Mouse (Mus musculus) heart, embryonic 10.5 days (tissue): ENCODE data around the gene Gdf11. TPM values are rescaled to one million over a fixed set of nuclear protein-coding genes. Genes with fewer than 3 reads are reported as not detected.
A peak's percentile ranks its signal among the peaks of the same experiment; 100 is the strongest.

Experiments
- DNase-seq: peaks from one replicate; pipeline ENCODE4 v3.0.0-alpha.2; 2017; ENCODE audit warnings: low spot score
- H3K27ac ChIP-seq: fragments of 300-500 bp; sonication (generic); 2 replicates; pipeline ENCODE4 v1.5.1; 2016; ENCODE audit warnings: mild to moderate bottlenecking
- H3K27me3 ChIP-seq: fragments of 300-500 bp; sonication (generic); 2 replicates; pipeline ENCODE4 v1.6.1; 2016; ENCODE audit warnings: mild to moderate bottlenecking; ENCODE audit not compliant: poor library complexity, insufficient read depth, severe bottlenecking
- H3K36me3 ChIP-seq: fragments of 300-500 bp; sonication (generic); 2 replicates; pipeline ENCODE4 v1.6.1; 2016; ENCODE audit warnings: mild to moderate bottlenecking, moderate library complexity
- H3K4me1 ChIP-seq: fragments of 300-500 bp; sonication (generic); 2 replicates; pipeline ENCODE4 v1.6.1; 2016; ENCODE audit warnings: mild to moderate bottlenecking
- H3K4me3 ChIP-seq: fragments of 300-500 bp; sonication (generic); 2 replicates; pipeline ENCODE4 v1.5.1; 2016; ENCODE audit warnings: mild to moderate bottlenecking, moderate library complexity
- H3K9me3 ChIP-seq: fragments of 300-500 bp; sonication (generic); 2 replicates; pipeline ENCODE4 v1.6.1; 2016; ENCODE audit warnings: mild to moderate bottlenecking, moderate library complexity
- WGBS: fragments of 180-500 bp; shearing (Covaris S2); methylation state at CpG from one replicate; pipeline ENCODE4 v1.1.7; 2016; 5-methylcytosine and 5-hydroxymethylcytosine counted together
- polyA plus RNA-seq: library from polyadenylated mRNA; unstranded; fragments of >200 nt; fragmentation: Nextera tagmentation; extraction: Ambion mirVana; gene quantifications from 2 replicates; pipeline ENCODE4 v1.2.1, GENCODE M21; 2016

Gene Gdf11
- polyA plus RNA-seq, 1 experiment from 2014 or later = 5.7 TPM

DNA sequence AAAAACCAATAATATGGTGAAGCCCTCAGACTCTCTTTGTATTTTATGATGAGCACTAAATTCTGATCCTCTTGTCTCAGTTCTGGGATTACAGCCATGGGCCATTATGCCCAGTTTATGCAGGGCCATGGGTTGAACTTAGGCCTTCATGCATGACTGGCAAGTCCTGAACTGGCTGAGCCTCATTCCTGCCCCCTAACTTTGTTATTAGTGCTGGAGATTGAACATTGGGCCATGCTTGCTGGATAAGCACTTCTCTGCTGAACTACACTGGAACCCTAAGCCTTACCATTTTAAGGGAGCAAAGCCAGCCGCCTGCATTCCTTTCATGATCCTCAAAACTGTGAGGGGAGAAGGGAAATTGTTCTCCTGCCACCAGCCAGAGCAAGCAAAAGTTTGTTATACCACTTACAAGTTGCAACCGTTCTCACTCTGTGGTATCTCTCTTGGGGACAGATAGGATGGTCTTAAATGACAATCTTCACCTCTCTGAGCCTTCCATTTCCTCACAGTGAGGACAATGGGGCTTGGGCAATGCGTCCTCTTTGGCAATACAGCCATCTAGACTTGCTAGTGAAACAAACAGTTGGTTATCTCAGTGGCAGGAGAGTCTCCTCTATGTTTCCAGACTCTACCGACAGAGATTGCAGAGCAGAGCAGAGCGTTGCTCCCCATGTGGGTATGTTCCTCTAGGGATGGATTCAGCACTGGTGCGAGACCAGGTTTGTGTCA, 8.4 kb upstream of the Gdf11 start:
- Histone ChIP-seq H3K9me3 (no peaks in the 10 kb centered on the region), H3K27me3 (peaks cover 21% of the 10 kb centered on the region), H3K36me3 (no peaks in the 10 kb centered on the region), H3K4me1 (peaks cover 12% of the 10 kb centered on the region; the same call in 1 of the 2 replicates), H3K4me3 (no peak overlapping the region), H3K27ac (no peak overlapping the region)
- DNase-seq = no peak
- WGBS = 54% methylated on average over 6 of the region's 6 CpGs

DNA sequence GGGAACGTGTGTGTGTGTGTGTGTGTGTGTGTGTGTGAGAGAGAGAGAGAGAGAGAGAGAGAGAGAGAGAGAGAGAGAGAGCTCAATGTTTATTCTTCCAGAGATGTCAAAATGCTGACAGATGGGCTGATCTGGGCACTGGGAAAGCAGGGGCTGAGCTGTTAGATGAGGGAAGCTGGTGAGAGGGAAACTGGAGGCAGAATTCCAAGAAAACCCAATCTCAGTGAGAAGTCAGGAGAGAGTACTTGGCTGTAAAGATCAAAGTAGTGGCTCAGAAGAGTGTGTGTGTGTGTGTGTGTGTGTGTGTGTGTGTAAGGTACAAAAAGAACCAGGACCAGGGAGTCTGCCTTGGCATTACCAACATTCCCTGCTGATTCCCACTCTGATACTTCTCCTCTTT, 6.0 kb upstream of the Gdf11 start:
- Histone ChIP-seq H3K27me3 (peaks cover 27% of the 10 kb centered on the region), H3K9me3 (no peaks in the 10 kb centered on the region), H3K4me3 (no peak overlapping the region), H3K27ac (no peak overlapping the region), H3K4me1 (peaks cover 14% of the 10 kb centered on the region; the same call in 1 of the 2 replicates), H3K36me3 (no peaks in the 10 kb centered on the region)
- 30% methylated on average over 1 of the region's 1 CpGs for WGBS
- DNase-seq = no peak

DNA sequence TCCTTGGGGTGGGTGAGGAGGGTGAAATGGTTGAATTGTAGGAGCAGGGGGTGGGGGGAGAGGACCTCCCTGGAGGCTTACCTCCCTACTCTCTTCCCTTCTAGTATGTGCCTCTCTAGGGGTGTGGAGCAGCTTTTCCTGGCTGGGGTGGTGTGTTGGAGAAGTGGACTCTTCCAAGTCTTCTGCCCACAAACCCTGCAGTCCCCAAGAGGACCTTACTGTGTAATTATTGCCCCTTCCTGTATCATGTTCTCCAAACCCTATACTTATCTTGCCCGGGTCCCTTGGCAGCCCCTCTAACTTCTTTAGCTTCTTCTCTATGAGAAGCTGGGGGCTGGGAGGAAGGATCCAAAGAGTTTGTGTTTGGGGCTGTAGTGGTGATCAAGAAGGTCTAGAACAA, 5.3 kb upstream of the Gdf11 start:
- H3K27ac ChIP-seq = no peak overlapping the region
- no peak overlapping the region for H3K4me3 ChIP-seq
- H3K36me3 ChIP-seq = no peaks in the 10 kb centered on the region
- peaks cover 27% of the 10 kb centered on the region for H3K27me3 ChIP-seq
- no peaks in the 10 kb centered on the region for H3K9me3 ChIP-seq
- 38% methylated on average over 1 of the region's 1 CpGs for WGBS
- H3K4me1 ChIP-seq = peaks cover 16% of the 10 kb centered on the region; the same call in 1 of the 2 replicates
- no peak for DNase-seq

DNA sequence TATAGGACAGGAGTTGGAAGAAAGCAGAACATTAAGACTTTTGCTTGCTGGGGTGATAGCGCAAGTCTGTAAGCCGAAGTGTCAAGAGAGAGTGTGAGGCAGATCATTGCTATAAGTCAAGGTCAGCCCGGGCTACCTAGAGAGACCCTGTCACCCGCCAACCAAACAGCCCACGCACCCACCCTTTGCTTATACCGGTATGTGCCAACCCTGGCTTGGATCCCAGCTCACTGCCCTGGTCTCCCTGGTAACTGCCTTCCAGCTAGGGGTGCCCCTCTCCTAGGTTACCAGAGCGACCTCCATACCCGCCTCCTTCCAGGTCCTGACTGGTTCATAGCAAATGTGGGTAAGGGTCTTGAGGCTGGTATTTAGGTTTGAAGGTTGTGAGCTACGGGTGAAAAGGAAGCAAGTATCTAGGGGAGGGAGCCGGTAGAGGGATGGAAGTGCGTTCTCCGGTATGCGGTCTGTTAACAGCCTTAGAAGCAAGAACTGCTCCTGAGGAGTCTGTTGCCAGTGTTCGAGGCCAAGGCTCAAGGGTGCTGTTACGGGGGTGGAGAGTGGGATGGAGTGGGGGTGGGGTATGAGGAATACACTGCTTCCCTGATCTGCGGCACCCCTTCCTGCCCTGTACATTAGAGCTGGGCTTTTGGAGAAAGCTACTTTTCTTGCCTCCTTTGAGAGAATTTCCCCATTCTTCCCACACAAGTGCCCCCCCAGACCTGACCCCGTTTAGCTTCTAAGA, 4.6 kb upstream of the Gdf11 start:
- WGBS = 3% methylated on average over 17 of the region's 17 CpGs
- H3K4me3 ChIP-seq = peak overlapping the region; percentile 42
- H3K4me1 ChIP-seq = peaks cover 16% of the 10 kb centered on the region; the same call in 1 of the 2 replicates
- H3K27me3 ChIP-seq = peaks cover 27% of the 10 kb centered on the region
- 0 out of 2 replicates have a peak overlapping the region, but pooled peaks have one; percentile 36 for H3K27ac ChIP-seq
- no peak for DNase-seq
- no peaks in the 10 kb centered on the region for H3K36me3 ChIP-seq
- no peaks in the 10 kb centered on the region for H3K9me3 ChIP-seq

DNA sequence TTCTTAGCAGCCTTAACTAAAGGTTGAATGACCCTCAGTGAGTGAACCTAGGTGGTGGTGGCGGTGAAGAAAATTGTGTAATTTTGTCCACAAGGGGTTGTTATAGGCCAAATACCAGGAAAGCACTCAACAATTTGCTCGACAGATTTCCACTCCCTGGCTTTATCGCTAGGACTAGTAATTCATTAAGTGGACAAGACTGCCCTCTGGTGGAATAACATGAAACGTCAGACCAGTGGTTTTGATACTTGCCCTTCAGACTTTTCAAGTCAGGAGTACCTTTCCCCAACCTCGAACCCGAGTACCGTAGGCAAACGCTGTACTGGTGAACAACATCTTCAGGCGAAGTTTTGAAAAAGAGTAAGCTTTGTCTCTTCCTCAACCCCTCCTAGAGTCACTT, 3.9 kb upstream of the Gdf11 start:
- Histone ChIP-seq H3K36me3 (no peaks in the 10 kb centered on the region), H3K9me3 (no peaks in the 10 kb centered on the region), H3K4me1 (peaks cover 22% of the 10 kb centered on the region; the same call in 1 of the 2 replicates), H3K4me3 (peak overlapping the region; percentile 42), H3K27me3 (peaks cover 27% of the 10 kb centered on the region), H3K27ac (no peak overlapping the region)
- WGBS = under 1% methylated on average over 9 of the region's 9 CpGs
- DNase-seq = no peak

DNA sequence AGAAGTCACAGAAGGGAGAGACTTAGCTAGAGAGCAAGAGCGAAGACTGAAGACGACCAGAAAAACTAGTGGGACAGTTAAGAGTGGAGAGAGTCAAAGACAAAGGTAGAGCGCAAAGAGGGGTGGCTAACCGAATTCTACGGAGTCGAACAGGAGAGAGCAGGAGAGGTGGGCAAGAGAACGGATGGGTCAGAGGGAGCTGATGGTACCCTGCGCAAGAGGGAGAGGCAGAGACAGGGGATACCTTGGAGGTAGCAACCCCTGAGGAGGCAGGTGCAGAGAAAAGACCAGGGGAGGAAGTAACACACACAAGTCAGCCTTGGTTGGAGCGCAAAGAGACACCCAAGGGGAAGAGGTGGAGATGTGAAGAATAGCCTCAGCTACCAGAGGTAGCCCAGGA, 728 bp upstream of the Gdf11 start:
- H3K27me3 ChIP-seq = peaks cover 22% of the 10 kb centered on the region
- peak overlapping the region; percentile 72 for H3K4me3 ChIP-seq
- H3K9me3 ChIP-seq = no peaks in the 10 kb centered on the region
- H3K4me1 ChIP-seq = peaks cover 49% of the 10 kb centered on the region
- under 1% methylated on average over 9 of the region's 9 CpGs for WGBS
- no peak for DNase-seq
- peak overlapping the region; percentile 90 for H3K27ac ChIP-seq
- peaks cover 7% of the 10 kb centered on the region; the same call in 1 of the 2 replicates for H3K36me3 ChIP-seq

DNA sequence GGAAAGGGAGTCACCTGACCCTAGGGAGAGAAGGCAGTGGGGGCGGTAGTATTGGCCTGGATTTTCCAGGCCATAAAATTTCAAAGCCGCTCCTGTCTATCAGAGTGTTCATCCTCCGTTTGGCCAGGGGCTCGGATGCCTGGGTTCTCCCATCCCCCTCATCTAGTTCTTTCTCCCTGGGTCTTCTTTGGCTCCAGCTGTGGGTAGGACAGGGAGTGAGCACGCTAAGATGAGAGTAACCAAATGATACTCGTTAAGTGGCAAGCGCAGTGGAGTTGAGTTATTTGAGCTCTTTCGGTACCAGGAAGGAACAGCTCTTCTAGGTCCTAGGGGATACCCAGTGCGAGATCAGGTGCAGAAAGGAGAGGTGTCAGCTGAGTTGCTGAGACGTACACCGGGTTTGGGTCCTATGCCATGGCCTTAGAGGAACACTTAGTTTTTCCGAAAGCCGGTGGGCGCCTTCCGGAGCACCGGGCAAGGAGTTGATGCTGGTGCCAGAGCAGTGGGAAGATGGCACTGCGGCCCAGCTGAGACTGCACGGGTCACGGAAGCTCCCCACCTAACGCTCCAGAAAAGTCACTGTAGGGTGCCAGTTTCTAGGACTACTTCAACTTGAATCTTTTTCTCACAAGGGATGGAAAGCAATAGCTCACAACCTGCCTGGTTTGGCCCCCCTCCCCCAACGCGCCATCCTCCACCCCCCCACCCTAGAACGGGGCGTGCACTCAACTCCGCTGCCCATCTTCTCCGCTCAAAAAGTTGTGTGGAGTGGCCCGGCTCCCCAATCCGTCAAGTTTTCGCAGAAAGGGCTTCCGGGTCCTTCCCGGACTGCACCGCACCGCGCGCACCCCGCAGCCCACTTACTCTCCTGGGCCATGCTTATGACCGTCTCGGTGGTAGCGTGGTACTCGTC, 879 bp downstream of the Gdf11 start:
- Histone ChIP-seq H3K4me3 (peak overlapping the region; percentile 72), H3K4me1 (peaks cover 59% of the 10 kb centered on the region), H3K27me3 (peaks cover 5% of the 10 kb centered on the region; the same call in 1 of the 2 replicates), H3K36me3 (peaks cover 21% of the 10 kb centered on the region; the same call in 1 of the 2 replicates), H3K27ac (peak overlapping the region; percentile 90), H3K9me3 (no peaks in the 10 kb centered on the region)
- DNase-seq = no peak
- under 1% methylated on average over 40 of the region's 40 CpGs for WGBS

DNA sequence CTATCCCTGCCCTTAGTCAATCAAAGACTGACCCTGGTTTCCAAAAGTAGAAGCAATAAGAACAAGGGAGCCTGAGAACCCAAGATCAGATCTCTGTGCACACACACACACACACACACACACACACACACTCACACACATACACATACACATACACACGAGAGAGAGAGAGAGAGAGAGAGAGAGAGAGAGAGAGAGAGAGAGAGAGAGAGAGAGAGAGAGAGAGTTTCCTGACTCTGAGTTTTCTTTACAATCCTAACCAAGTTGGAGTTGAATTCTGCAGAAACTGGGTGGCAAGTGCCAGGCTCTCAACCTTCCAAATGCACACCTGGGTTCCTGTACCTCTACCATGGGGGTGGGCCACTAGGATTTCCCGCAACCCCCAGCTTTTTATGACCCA, 1.7 kb downstream of the Gdf11 start:
- 67% methylated on average over 1 of the region's 2 CpGs for WGBS
- peaks cover 5% of the 10 kb centered on the region; the same call in 1 of the 2 replicates for H3K27me3 ChIP-seq
- H3K4me1 ChIP-seq = peaks cover 55% of the 10 kb centered on the region
- H3K9me3 ChIP-seq = no peaks in the 10 kb centered on the region
- H3K36me3 ChIP-seq = peaks cover 29% of the 10 kb centered on the region
- no peak for DNase-seq
- peak overlapping the region; percentile 90 for H3K27ac ChIP-seq
- H3K4me3 ChIP-seq = peak overlapping the region; percentile 72

DNA sequence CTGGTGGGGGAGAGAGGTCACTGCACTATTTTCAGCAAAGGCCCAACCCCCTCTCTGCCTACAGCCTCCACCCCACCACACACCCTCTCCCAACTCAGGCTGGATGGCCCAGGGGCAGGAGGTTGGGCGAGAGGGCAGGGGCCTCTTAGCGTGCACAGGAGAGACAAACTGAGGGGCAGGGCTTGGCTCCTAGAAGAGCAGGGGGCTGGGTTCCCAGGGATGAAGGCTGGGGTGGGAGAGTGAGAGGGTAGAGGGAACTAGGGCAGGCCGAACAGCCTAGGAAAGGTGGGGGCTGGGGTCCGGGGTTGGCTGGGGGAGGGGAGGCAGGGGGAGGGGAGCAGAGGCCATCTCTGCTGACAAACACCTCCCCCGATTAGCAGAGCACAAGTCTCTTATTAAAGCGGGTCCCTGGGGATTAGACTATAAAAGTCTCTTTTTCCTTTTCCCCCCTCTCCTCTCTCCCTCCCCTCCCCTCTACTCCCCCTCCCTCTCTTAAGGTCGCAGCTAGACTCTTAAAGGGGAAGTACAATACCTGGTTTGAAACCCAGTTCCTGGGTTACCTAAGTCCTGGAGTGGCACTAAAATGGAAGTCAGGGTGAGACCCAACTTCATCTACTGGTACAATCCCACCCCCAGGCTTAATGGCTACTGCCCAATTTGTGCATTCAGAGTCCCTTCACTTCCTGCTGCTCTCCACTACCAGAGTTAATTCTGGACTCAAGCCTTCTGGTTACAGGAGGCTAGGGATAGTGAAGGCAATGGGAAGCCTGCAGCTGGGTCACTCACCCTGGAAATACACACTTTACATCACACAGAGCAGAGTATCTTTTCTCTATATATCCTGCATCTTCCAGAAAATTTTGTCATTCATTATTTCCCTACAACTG, 2.3 kb downstream of the Gdf11 start:
- 2% methylated on average over 6 of the region's 7 CpGs for WGBS
- Histone ChIP-seq H3K4me1 (peaks cover 55% of the 10 kb centered on the region), H3K9me3 (no peaks in the 10 kb centered on the region), H3K27me3 (peaks cover 5% of the 10 kb centered on the region; the same call in 1 of the 2 replicates), H3K27ac (peak overlapping the region; percentile 85), H3K4me3 (peak overlapping the region; percentile 72), H3K36me3 (peaks cover 33% of the 10 kb centered on the region)
- DNase-seq = peak; percentile 84

DNA sequence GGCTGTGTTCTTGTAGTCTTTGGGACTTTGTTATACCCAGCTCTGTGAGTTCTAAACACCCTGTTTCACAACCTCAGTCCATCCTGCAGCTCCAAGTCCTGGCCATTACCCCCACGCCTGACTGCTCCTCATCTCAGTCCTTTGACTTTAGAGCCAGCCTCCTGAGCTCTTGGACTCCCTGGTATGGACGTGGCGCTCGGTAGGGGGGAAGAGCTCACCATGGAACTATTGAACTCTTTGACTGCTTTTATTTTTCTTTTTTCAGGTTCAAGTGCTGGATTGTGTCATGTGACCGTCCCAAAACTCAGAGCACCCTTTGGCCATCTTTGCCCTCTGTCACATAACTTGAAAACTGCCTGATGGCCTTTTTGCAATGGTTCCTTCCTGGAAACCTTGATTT, 9.5 kb downstream of the Gdf11 start:
- H3K4me1 ChIP-seq = peaks cover 16% of the 10 kb centered on the region
- H3K9me3 ChIP-seq = no peaks in the 10 kb centered on the region
- no peak for DNase-seq
- H3K27me3 ChIP-seq = no peaks in the 10 kb centered on the region
- 87% methylated on average over 5 of the region's 5 CpGs for WGBS
- H3K4me3 ChIP-seq = no peak overlapping the region
- H3K27ac ChIP-seq = no peak overlapping the region
- peaks cover 53% of the 10 kb centered on the region for H3K36me3 ChIP-seq

DNA sequence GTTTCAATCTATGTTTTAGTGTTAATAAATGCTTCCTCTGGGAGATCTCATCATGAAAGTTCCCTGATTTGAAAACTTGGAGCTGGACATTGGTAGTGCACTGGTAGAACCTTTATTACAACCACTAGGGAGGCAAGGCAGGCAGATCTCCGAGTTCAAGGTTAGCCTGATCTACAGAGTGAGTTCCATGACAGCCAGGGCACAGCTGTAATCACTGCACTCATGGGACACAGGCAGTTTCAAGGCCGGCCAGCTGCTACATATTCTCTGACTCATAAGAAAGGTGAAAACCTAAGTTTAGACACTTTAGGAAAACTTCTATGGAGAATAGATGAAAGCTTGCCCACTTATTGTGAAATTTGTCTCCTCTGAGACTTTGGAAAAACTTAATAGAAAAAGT, 12.7 kb downstream of the Gdf11 start:
- no peak for DNase-seq
- no peaks in the 10 kb centered on the region for H3K4me1 ChIP-seq
- no peaks in the 10 kb centered on the region for H3K27me3 ChIP-seq
- no peak overlapping the region for H3K4me3 ChIP-seq
- WGBS = 79% methylated on average over 2 of the region's 2 CpGs
- peaks cover 47% of the 10 kb centered on the region for H3K36me3 ChIP-seq
- H3K9me3 ChIP-seq = no peaks in the 10 kb centered on the region
- H3K27ac ChIP-seq = no peak overlapping the region

DNA sequence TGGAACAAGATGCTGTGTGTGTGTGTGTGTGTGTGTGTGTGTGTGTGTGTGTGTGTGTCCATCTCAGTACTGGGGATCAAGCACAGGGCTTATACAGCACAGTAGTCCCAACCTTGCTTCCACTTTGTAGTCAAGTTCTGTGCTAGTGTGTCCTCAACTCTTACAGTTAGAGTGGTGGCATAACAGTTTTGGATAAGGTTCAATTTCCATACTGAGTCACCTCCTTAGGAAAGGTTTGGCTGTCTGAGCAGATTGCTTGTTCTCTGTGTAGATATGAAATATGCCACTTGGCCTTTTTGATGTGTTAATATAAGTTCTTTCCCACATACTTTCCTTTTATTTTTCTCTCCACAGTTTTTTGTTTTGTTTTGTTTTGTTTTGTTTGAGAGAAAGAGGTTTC, 13.2 kb downstream of the Gdf11 start:
- H3K9me3 ChIP-seq = no peaks in the 10 kb centered on the region
- no peak for DNase-seq
- H3K27me3 ChIP-seq = no peaks in the 10 kb centered on the region
- H3K4me3 ChIP-seq = no peak overlapping the region
- H3K36me3 ChIP-seq = peaks cover 50% of the 10 kb centered on the region
- H3K4me1 ChIP-seq = no peaks in the 10 kb centered on the region
- no peak overlapping the region for H3K27ac ChIP-seq
